Mouse (Mus musculus) ES-E14 (cell line): ENCODE results near the gene Ift122.

ENCODE experiments used
- CHD2 ChIP-seq: IDR thresholded peaks from 2 replicates; pipeline ENCODE4 v1.6.1; 2014; ENCODE audit warnings: mild to moderate bottlenecking, low read depth, low read length, inconsistent platforms
- HCFC1 ChIP-seq: IDR thresholded peaks from 2 replicates; pipeline ENCODE4 v1.6.1; 2012; ENCODE audit warnings: low read length, inconsistent platforms, borderline replicate concordance; ENCODE audit not compliant: insufficient read depth
- MAFK ChIP-seq: IDR thresholded peaks from 2 replicates; pipeline ENCODE4 v1.6.1; 2014; ENCODE audit warnings: mild to moderate bottlenecking, low read depth, low read length, inconsistent platforms; ENCODE audit not compliant: insufficient read depth
- ZNF384 ChIP-seq: IDR thresholded peaks from 2 replicates; pipeline ENCODE4 v1.6.1; 2012; ENCODE audit warnings: low read depth, low read length, inconsistent platforms

GRCm38 (mm10) chr6:115913482-115913881 lies 60.2 kb downstream of the Ift122 start:
- TF ChIP-seq MAFK (no peak), CHD2 (no peak), HCFC1 (no peak), ZNF384 (no peak)
